18 mouse cellular contexts compared by ENCODE assay signal in genomic region chr2:29246275-29246674, GRCm38 (mm10). TPM values are rescaled to one million over a fixed set of nuclear protein-coding genes. Genes with fewer than 3 reads are reported as not detected.
DNase-seq lines count a peak whose midpoint lies in the region; ATAC-seq and TF ChIP-seq lines count a peak whose summit lies in the region.
"Had no signal": no experiment of that assay in that cellular context is flagged by ENCODE, and none has a peak within 500 bp of the region (broad histone marks: within the 10 kb centered on the region; RNA-seq: fewer than 3 reads in every experiment).

No protein-coding gene starts in this region.

- peak overlapping the region; percentile 39 for H3K4me2 ChIP-seq in forebrain, embryonic 13.5 days
- no peak overlapping the region for H3K4me2 ChIP-seq in forebrain, postnatal 0 days (ENCODE audit: low read depth)
- 0 out of 2 replicates have a peak overlapping the region, but pooled peaks have one; percentile 5 for H3K4me2 ChIP-seq in midbrain, embryonic 12.5 days (replicated peaks)
- peak overlapping the region; percentile 98 for H3K4me2 ChIP-seq in midbrain, embryonic 14.5 days (ENCODE audit: low read length)
- H3K4me2 ChIP-seq: embryonic facial prominence, embryonic 13.5 days; heart, embryonic 12.5 days; stomach, embryonic 15.5 days had no signal

- H3K27me3 ChIP-seq in forebrain, embryonic 13.5 days: peaks cover 43% of the 10 kb centered on the region
- peaks cover 7% of the 10 kb centered on the region; the same call in 1 of the 2 replicates for H3K27me3 ChIP-seq in forebrain, postnatal 0 days (ENCODE audit: insufficient read depth, low read length)
- peaks cover 51% of the 10 kb centered on the region for H3K27me3 ChIP-seq in midbrain, embryonic 12.5 days
- H3K27me3 ChIP-seq in midbrain, embryonic 10.5 days (ENCODE audit: low read depth, poor library complexity, severe bottlenecking): peaks cover 58% of the 10 kb centered on the region
- peaks cover 16% of the 10 kb centered on the region for H3K27me3 ChIP-seq in midbrain, embryonic 14.5 days (ENCODE audit: control insufficient read depth, insufficient read depth, low read length)

- ATAC-seq in forebrain, embryonic 13.5 days: no peak
- ATAC-seq in forebrain, postnatal 0 days: no peak
- ATAC-seq in midbrain, embryonic 12.5 days (ENCODE audit: low FRiP score, low read depth): no peak
- no peak for ATAC-seq in midbrain, embryonic 14.5 days (ENCODE audit: low FRiP score, low TSS enrichment)

- 58% methylated on average over 3 of the region's 3 CpGs for whole genome bisulfite sequencing in forebrain, embryonic 13.5 days
- WGBS in forebrain, postnatal 0 days: 18% methylated on average over 3 of the region's 3 CpGs
- WGBS in midbrain, embryonic 12.5 days: 58% methylated on average over 3 of the region's 3 CpGs
- WGBS in midbrain, embryonic 10.5 days: 74% methylated on average over 3 of the region's 3 CpGs
- WGBS in midbrain, embryonic 14.5 days: 27% methylated on average over 3 of the region's 3 CpGs

- TF ChIP-seq CTCF in forebrain, postnatal 0 days (IDR thresholded peaks at IDR 0.05; ENCODE audit: low read depth): no peak

- peaks cover 56% of the 10 kb centered on the region for H3K4me1 ChIP-seq in forebrain, embryonic 13.5 days
- no peaks in the 10 kb centered on the region for H3K4me1 ChIP-seq in forebrain, postnatal 0 days (ENCODE audit: insufficient read depth)
- H3K4me1 ChIP-seq in midbrain, embryonic 12.5 days: peaks cover 34% of the 10 kb centered on the region
- peaks cover 50% of the 10 kb centered on the region for H3K4me1 ChIP-seq in midbrain, embryonic 10.5 days
- peaks cover 27% of the 10 kb centered on the region for H3K4me1 ChIP-seq in midbrain, embryonic 14.5 days (ENCODE audit: control insufficient read depth, insufficient read depth, low read length)

- DNase-seq in forebrain, postnatal 0 days: no peak
- peak; percentile 49 to 50 for DNase-seq in layer of hippocampus, adult 18-20 months (ENCODE audit: low spot score in 2 of 2)
- no peak for DNase-seq in layer of hippocampus, postnatal 25 days (ENCODE audit: extremely low spot score in 1 of 2, low spot score in 1 of 2)
- no peak for DNase-seq in midbrain, embryonic 10.5 days (ENCODE audit: low spot score)
- peak; percentile 63 for DNase-seq in midbrain, embryonic 14.5 days
- DNase-seq in spleen, postnatal 10 days (ENCODE audit: low spot score in 2 of 2): no peak
- DNase-seq: adrenal gland, adult 8-10 months; gastrocnemius, adult 2 months; kidney, adult 9 months; kidney, postnatal 36 days; liver; lung, adult 2 months; thymus, adult 2 months had no signal

- no peak overlapping the region for H3K9ac ChIP-seq in forebrain, embryonic 13.5 days
- no peak overlapping the region for H3K9ac ChIP-seq in forebrain, postnatal 0 days
- no peak overlapping the region for H3K9ac ChIP-seq in midbrain, embryonic 12.5 days (replicated peaks)
- peak overlapping the region; percentile 29; the same call in 1 of the 2 replicates for H3K9ac ChIP-seq in midbrain, embryonic 14.5 days (replicated peaks; ENCODE audit: low read length)
- H3K9ac ChIP-seq: embryonic facial prominence, embryonic 13.5 days; heart, embryonic 12.5 days; stomach, embryonic 15.5 days had no signal

- no peak overlapping the region for H3K4me3 ChIP-seq in forebrain, embryonic 13.5 days
- no peak overlapping the region for H3K4me3 ChIP-seq in forebrain, postnatal 0 days (ENCODE audit: low read depth, low read length)
- H3K4me3 ChIP-seq in midbrain, embryonic 12.5 days: no peak overlapping the region
- H3K4me3 ChIP-seq in midbrain, embryonic 10.5 days: no peak overlapping the region
- 0 out of 2 replicates have a peak overlapping the region, but pooled peaks have one; percentile 10 for H3K4me3 ChIP-seq in midbrain, embryonic 14.5 days (replicated peaks; ENCODE audit: low read depth, low read length)
- H3K4me3 ChIP-seq: embryonic facial prominence, embryonic 13.5 days; gastrocnemius, adult 2 months; heart, embryonic 12.5 days; stomach, embryonic 15.5 days had no signal

- H3K9me3 ChIP-seq in forebrain, embryonic 13.5 days (replicated peaks): 0 out of 2 replicates have a peak, but pooled peaks cover 4% of the 10 kb centered on the region
- no peaks in the 10 kb centered on the region for H3K9me3 ChIP-seq in forebrain, postnatal 0 days (ENCODE audit: low read length)
- no peaks in the 10 kb centered on the region for H3K9me3 ChIP-seq in midbrain, embryonic 12.5 days
- H3K9me3 ChIP-seq in midbrain, embryonic 10.5 days (replicated peaks): no peaks in the 10 kb centered on the region
- no peaks in the 10 kb centered on the region for H3K9me3 ChIP-seq in midbrain, embryonic 14.5 days (ENCODE audit: control insufficient read depth, low read length)
- H3K9me3 ChIP-seq: heart, embryonic 12.5 days; stomach, embryonic 15.5 days had no signal

- H3K27ac ChIP-seq in forebrain, embryonic 13.5 days: no peak overlapping the region
- no peak overlapping the region for H3K27ac ChIP-seq in forebrain, postnatal 0 days (ENCODE audit: low read depth, low read length)
- H3K27ac ChIP-seq in midbrain, embryonic 12.5 days (replicated peaks): no peak overlapping the region
- no peak overlapping the region for H3K27ac ChIP-seq in midbrain, embryonic 10.5 days (replicated peaks)
- no peak overlapping the region for H3K27ac ChIP-seq in midbrain, embryonic 14.5 days (replicated peaks; ENCODE audit: low read depth, low read length)
- H3K27ac ChIP-seq: embryonic facial prominence, embryonic 13.5 days; stomach, embryonic 15.5 days had no signal

- H3K36me3 ChIP-seq in forebrain, embryonic 13.5 days (ENCODE audit: poor library complexity, severe bottlenecking): peaks cover 5% of the 10 kb centered on the region; the same call in 1 of the 2 replicates
- no peaks in the 10 kb centered on the region for H3K36me3 ChIP-seq in forebrain, postnatal 0 days (ENCODE audit: insufficient read depth)
- H3K36me3 ChIP-seq in midbrain, embryonic 12.5 days: peaks cover 5% of the 10 kb centered on the region; the same call in 1 of the 2 replicates
- H3K36me3 ChIP-seq in midbrain, embryonic 10.5 days: peaks cover 9% of the 10 kb centered on the region
- no peaks in the 10 kb centered on the region for H3K36me3 ChIP-seq in midbrain, embryonic 14.5 days (ENCODE audit: control insufficient read depth, insufficient read depth, low read length)
- H3K36me3 ChIP-seq: embryonic facial prominence, embryonic 13.5 days; heart, embryonic 12.5 days; stomach, embryonic 15.5 days had no signal

RNA-seq across cellular contexts. Expression of gene Ntng2, which starts 6.5 kb away (rescaled TPM):
- polyA plus RNA-seq in forebrain, embryonic 13.5 days (2015; fragmentation: Nextera tagmentation; extraction: Ambion mirVana): 6.2 and 8.4 TPM in 2 replicates
- 33.0 and 33.6 TPM in 2 replicates for total RNA-seq in forebrain, postnatal 0 days (2014; rRNA removed)
- 8.0 and 8.6 TPM in 2 replicates for polyA plus RNA-seq in forebrain, postnatal 0 days (2015; fragmentation: Nextera tagmentation; extraction: Ambion mirVana)
- 100 to 1,000 TPM in 1 of 2 experiments, 10 to 100 TPM in 1; 94.3 to 102 TPM for total RNA-seq in layer of hippocampus, adult 18-20 months (2021)
- 100 to 1,000 TPM in 1 of 2 experiments, 10 to 100 TPM in 1; 94.0 to 109 TPM for total RNA-seq in layer of hippocampus, postnatal 25 days (2021)
- polyA plus RNA-seq in midbrain, embryonic 12.5 days (2016; fragmentation: Nextera tagmentation; extraction: Ambion mirVana): 6.3 TPM in 2 replicates
- 1.6 and 2.8 TPM in 2 replicates for polyA plus RNA-seq in midbrain, embryonic 10.5 days (2016; fragmentation: Nextera tagmentation; extraction: Ambion mirVana)
- polyA plus RNA-seq in midbrain, embryonic 14.5 days (2014; fragmentation: Nextera tagmentation; extraction: Ambion mirVana): 9.8 and 15.9 TPM in 2 replicates

Comparison
In these comparisons a context has a peak if more than half of its experiments do, and no peak if none do; other contexts are left out.
1. DNase-seq: peak in layer of hippocampus, adult 18-20 months (2 of 2) and midbrain, embryonic 14.5 days (single experiment); none in forebrain, postnatal 0 days (single experiment), layer of hippocampus, postnatal 25 days (0 of 2), midbrain, embryonic 10.5 days (single experiment) and spleen, postnatal 10 days (0 of 2).